Mouse (Mus musculus) small intestine, adult 2 months (tissue): Measurements from ENCODE around the gene Utrn. TPM values are rescaled to one million over a fixed set of nuclear protein-coding genes. Genes with fewer than 3 reads are reported as not detected.

Experiments used
- H3K27ac ChIP-seq: fragments of 200-500 bp; 2 replicates; pipeline ENCODE4 v1.5.1; 2012; ENCODE audit warnings: low read depth, low read length, control low read depth, inconsistent platforms; ENCODE audit not compliant: insufficient read depth
- H3K27me3 ChIP-seq: fragments of 200-500 bp; 2 replicates; pipeline ENCODE4 v1.6.1; 2012; ENCODE audit warnings: mild to moderate bottlenecking, moderate library complexity, low read length, inconsistent platforms; ENCODE audit not compliant: control insufficient read depth, insufficient read depth
- H3K36me3 ChIP-seq: fragments of 200-500 bp; 2 replicates; pipeline ENCODE4 v1.6.1; 2012; ENCODE audit warnings: mild to moderate bottlenecking, low read length, control low read depth, inconsistent platforms; ENCODE audit not compliant: control insufficient read depth, insufficient read depth
- H3K4me1 ChIP-seq: fragments of 200-500 bp; 2 replicates; pipeline ENCODE4 v1.6.1; 2012; ENCODE audit warnings: low read length, inconsistent platforms, mixed read lengths; ENCODE audit not compliant: control insufficient read depth, insufficient read depth, insufficient read length
- H3K4me3 ChIP-seq: fragments of 200-500 bp; 2 replicates; pipeline ENCODE4 v1.5.1; 2012; ENCODE audit warnings: low read depth, mild to moderate bottlenecking, control low read depth, inconsistent platforms, low read length, moderate library complexity
- CTCF ChIP-seq: fragments of 200-500 bp; IDR thresholded peaks from 2 replicates; pipeline ENCODE4 v1.5.1; 2012; ENCODE audit warnings: low read depth, mild to moderate bottlenecking, control low read depth, inconsistent platforms, low read length, moderate library complexity, mixed read lengths; ENCODE audit not compliant: insufficient replicate concordance, insufficient read length; ENCODE audit errors: extremely low read depth
- POLR2A ChIP-seq: fragments of 200-500 bp; IDR thresholded peaks from 2 replicates; pipeline ENCODE4 v1.6.1; 2012; ENCODE audit warnings: low read depth, mild to moderate bottlenecking, control low read depth, inconsistent platforms, low read length, moderate library complexity
- WGBS: fragments of 180-500 bp; shearing (Covaris S2); methylation state at CpG from one replicate; pipeline ENCODE4 v1.1.7; 2018; 5-methylcytosine and 5-hydroxymethylcytosine counted together
- polyA plus RNA-seq: library from polyadenylated mRNA; depleted of rRNA; stranded (reverse); fragments of >200 nt; gene quantifications from 2 replicates; pipeline ENCODE4 v1.2.3, GENCODE M21; 2012

The Utrn gene
- polyA plus RNA-seq, 1 experiment = 20.5 TPM

GRCm38 (mm10) chr10:12757943-12758701 lies 111.0 kb downstream of the Utrn start:
- Histone ChIP-seq H3K4me3 (no peak overlapping the region), H3K36me3 (no peaks in the 10 kb centered on the region), H3K27ac (no peak overlapping the region), H3K4me1 (no peaks in the 10 kb centered on the region), H3K27me3 (no peaks in the 10 kb centered on the region)
- WGBS = 76% methylated on average over 5 of the region's 5 CpGs
- TF ChIP-seq CTCF = no peak
- TF ChIP-seq POLR2A = no peak

GRCm38 (mm10) chr10:12756692-12757091 lies 112.5 kb downstream of the Utrn start:
- whole genome bisulfite sequencing = 88% methylated on average over 4 of the region's 4 CpGs
- Histone ChIP-seq H3K27ac (no peak overlapping the region), H3K4me3 (no peak overlapping the region), H3K36me3 (no peaks in the 10 kb centered on the region), H3K27me3 (no peaks in the 10 kb centered on the region), H3K4me1 (no peaks in the 10 kb centered on the region)
- no peak for TF ChIP-seq POLR2A
- no peak for TF ChIP-seq CTCF

GRCm38 (mm10) chr10:12754911-12755310 lies 114.3 kb downstream of the Utrn start:
- Histone ChIP-seq H3K36me3 (peaks cover 4% of the 10 kb centered on the region), H3K27me3 (no peaks in the 10 kb centered on the region), H3K4me1 (no peaks in the 10 kb centered on the region), H3K4me3 (no peak overlapping the region), H3K27ac (no peak overlapping the region)
- WGBS = 95% methylated on average over 2 of the region's 2 CpGs
- no peak for TF ChIP-seq POLR2A
- TF ChIP-seq CTCF = no peak

DNA sequence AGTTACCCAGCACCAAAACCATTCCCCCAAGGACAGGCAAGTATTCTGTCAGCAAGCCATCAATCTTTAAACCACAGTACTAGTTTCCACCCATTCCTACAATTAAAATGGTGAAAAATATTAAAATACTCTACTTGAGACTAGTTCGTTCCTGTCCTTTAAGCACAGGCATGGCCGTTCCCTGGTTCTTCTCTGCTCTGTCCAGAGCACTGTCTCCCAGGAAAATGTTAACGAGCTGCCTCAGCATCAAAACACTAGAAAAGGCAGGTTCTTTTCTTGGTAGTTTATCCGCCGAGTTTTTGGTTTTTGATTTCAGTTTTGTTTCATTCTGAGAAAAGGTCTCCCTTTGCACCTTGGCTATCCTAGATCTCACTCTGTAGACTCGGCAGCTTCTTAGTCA lies 115.0 kb downstream of the Utrn start:
- WGBS = 90% methylated on average over 6 of the region's 6 CpGs
- TF ChIP-seq POLR2A = no peak
- TF ChIP-seq CTCF = no peak
- Histone ChIP-seq H3K27me3 (no peaks in the 10 kb centered on the region), H3K27ac (no peak overlapping the region), H3K36me3 (peaks cover 12% of the 10 kb centered on the region), H3K4me1 (no peaks in the 10 kb centered on the region), H3K4me3 (no peak overlapping the region)

GRCm38 (mm10) chr10:12743717-12744116 lies 125.4 kb downstream of the Utrn start:
- peaks cover 29% of the 10 kb centered on the region for H3K36me3 ChIP-seq
- H3K27me3 ChIP-seq = no peaks in the 10 kb centered on the region
- H3K27ac ChIP-seq = no peak overlapping the region
- TF ChIP-seq CTCF (no peak), POLR2A (no peak)
- H3K4me1 ChIP-seq = no peaks in the 10 kb centered on the region
- no peak overlapping the region for H3K4me3 ChIP-seq
- WGBS = 91% methylated on average over 9 of the region's 9 CpGs

- H3K27me3 ChIP-seq = no peaks in the 10 kb centered on the region
- peaks cover 35% of the 10 kb centered on the region for H3K36me3 ChIP-seq
- TF ChIP-seq CTCF (no peak), POLR2A (no peak)
- 91% methylated on average over 13 of the region's 13 CpGs for WGBS
- no peaks in the 10 kb centered on the region for H3K4me1 ChIP-seq
- no peak overlapping the region for H3K4me3 ChIP-seq
- H3K27ac ChIP-seq = no peak overlapping the region
Measured at GRCm38 (mm10) chr10:12739302-12739987, 129.7 kb downstream of the Utrn start.

DNA sequence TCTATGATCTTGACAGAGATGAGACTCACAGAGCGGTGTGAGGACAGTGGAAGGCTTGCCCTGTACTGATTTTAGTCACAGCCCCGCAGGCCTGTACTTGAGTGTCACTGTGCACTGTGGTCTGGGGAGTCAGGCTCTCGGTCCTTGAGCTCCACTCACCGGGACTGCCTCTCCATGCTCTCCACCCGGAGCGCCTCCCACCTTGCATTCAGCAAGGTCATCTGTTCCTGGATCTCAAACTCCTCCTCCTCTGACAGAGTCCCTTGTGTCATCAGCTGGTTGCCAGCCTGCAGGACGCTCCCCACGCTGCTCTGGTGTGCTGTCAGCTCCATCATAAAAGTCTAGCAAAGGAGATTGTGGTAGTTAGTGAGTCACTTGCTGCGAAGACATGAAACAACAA lies 131.2 kb downstream of the Utrn start:
- Histone ChIP-seq H3K36me3 (peaks cover 32% of the 10 kb centered on the region), H3K27ac (no peak overlapping the region), H3K4me3 (no peak overlapping the region), H3K4me1 (no peaks in the 10 kb centered on the region), H3K27me3 (no peaks in the 10 kb centered on the region)
- 74% methylated on average over 9 of the region's 9 CpGs for WGBS
- TF ChIP-seq CTCF = no peak
- TF ChIP-seq POLR2A = no peak
